Mouse (Mus musculus) brain, embryonic 14.5 days (tissue): ENCODE data around the gene Itga7. TPM values are rescaled to one million over a fixed set of nuclear protein-coding genes. Genes with fewer than 3 reads are reported as not detected.

Experiments
- DNase-seq: peaks from one replicate; pipeline ENCODE4 v3.0.0-alpha.2; 2011; ENCODE audit warnings: low read depth
- CTCF ChIP-seq: fragments of 200-500 bp; IDR thresholded peaks from 2 replicates; pipeline ENCODE4 v1.5.1; 2012; ENCODE audit warnings: inconsistent platforms, mild to moderate bottlenecking, moderate library complexity, borderline replicate concordance; ENCODE audit not compliant: insufficient read depth, insufficient read length; ENCODE audit errors: extremely low read depth
- POLR2A ChIP-seq: fragments of 200-500 bp; IDR thresholded peaks from 2 replicates; pipeline ENCODE4 v1.6.1; 2012; ENCODE audit warnings: mild to moderate bottlenecking, inconsistent platforms, borderline replicate concordance; ENCODE audit not compliant: poor library complexity, insufficient read depth, insufficient read length, severe bottlenecking; ENCODE audit errors: extremely low read depth
- polyA plus RNA-seq: library from polyadenylated mRNA; depleted of rRNA; stranded (reverse); fragments of >200 nt; gene quantifications from 2 replicates; pipeline ENCODE4 v1.2.3, GENCODE M21; 2012

Itga7 gene
- polyA plus RNA-seq, 1 experiment: 7.1 TPM

DNA sequence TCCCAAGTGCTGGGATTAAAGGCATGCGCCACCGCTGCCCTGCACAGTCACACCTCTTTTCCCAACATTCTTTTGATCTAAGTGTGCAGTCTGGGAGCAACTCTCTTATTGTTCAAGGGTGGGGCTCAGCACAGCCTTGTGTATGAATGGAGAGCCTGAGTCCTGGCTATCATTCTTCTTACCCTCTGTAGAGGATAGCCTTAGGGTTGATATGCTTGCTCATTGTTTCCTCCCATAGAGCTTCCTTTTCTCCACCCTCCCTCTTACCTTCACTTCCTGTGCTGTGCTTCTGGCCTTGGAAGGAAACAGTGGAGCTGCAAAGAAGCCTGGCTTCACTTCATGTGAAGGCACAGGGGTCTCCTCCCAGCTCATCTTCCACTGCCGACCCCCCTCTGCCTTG, 32.9 kb upstream of the Itga7 start, which contains the start of gene Cd63:
Cd63 (plus strand) TSS at position 292 of the 400 bp plus-strand sequence.
- DNase-seq: no peak
- TF ChIP-seq CTCF (no peak), POLR2A (no peak)

DNA sequence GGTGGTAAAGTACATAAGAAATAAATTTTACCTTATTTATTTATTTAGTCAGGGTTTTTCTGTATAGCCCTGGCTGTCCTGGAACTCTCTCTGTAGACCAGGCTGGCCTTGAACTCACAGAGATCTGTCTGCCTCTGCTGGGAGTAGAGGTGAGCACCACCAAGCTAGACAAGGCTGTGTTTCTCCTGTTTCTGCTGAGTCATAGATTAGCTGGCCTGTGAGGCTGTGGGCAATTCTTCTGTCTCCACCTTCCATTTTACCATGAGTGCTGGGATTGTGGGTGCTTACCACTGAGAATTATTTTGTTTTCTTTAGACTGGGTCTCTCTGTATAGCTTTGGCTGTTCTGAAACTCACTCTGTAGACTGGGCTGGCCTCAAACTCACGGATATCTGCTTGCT, 32.2 kb upstream of the Itga7 start:
- DNase-seq: no peak
- TF ChIP-seq POLR2A (no peak), CTCF (no peak)

GRCm38 (mm10) chr10:128902409-128902988, 31.1 kb upstream of the Itga7 start:
- TF ChIP-seq CTCF (no peak), POLR2A (no peak)
- no peak for DNase-seq

GRCm38 (mm10) chr10:128904812-128905211, 28.8 kb upstream of the Itga7 start:
- no peak for DNase-seq
- TF ChIP-seq POLR2A: no peak
- TF ChIP-seq CTCF: no peak

DNA sequence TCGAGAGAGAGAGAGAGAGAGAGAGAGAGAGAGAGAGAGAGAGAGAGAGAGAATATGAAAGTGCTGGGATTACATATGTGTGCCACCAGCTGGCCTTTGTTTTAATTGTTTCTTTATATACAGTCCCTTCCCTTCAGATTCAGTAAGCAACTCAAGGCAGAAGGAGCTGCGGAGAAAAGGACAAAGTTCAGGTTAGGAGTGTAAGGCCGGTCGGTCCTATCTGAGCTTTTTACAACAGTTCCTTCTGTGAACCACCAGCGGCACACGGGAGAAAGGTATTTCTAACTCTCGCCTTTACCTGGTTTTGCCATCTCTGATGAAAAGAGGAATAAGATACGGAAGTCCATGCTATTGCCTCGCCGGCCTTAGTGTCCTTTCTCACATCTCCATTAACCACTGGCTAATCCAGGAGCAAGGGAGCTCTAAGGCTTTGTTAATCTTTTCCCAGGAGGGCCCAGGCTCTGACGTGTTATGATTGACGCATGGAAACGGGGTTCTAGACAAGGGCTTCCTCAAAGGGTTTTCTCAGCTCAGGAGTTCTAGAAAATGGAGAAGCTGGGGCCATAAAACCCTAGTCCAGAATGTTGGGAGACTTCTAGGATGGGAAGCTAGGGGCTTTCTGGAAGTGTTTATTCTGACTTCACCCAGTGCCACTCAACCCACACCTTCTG, 24.7 kb upstream of the Itga7 start:
- no peak for DNase-seq

DNA sequence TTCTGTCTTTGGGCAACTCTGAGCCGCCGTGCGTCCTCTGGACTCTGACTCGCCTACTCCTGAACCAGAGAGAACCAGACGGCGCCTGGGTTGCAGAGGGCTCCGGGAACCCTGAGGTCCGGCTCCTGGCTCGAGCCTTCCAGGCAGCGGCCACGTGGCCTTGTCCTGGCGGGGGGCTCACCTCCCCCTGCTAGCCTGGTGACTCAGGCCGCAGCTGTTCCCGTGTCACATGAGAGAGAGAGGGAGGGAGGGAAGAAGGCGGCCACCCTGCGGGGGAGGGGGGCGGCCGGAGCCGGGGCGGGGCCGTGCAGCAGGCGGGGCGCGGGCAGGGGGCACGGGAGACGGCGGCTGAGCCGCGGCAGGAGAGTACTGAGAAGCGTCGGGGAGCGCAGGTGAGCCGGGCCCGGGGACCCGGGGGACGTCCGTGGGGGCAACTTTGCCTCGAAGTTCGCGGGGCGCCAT, 24.0 kb upstream of the Itga7 start:
- TF ChIP-seq CTCF (no peak), POLR2A (0 out of 2 replicates have a peak, but pooled peaks have one; percentile 33)
- DNase-seq: peak; percentile 88

More for the DNA sequence above, 24.7 kb upstream of the Itga7 start:
- TF ChIP-seq POLR2A (no peak), CTCF (no peak)

DNA sequence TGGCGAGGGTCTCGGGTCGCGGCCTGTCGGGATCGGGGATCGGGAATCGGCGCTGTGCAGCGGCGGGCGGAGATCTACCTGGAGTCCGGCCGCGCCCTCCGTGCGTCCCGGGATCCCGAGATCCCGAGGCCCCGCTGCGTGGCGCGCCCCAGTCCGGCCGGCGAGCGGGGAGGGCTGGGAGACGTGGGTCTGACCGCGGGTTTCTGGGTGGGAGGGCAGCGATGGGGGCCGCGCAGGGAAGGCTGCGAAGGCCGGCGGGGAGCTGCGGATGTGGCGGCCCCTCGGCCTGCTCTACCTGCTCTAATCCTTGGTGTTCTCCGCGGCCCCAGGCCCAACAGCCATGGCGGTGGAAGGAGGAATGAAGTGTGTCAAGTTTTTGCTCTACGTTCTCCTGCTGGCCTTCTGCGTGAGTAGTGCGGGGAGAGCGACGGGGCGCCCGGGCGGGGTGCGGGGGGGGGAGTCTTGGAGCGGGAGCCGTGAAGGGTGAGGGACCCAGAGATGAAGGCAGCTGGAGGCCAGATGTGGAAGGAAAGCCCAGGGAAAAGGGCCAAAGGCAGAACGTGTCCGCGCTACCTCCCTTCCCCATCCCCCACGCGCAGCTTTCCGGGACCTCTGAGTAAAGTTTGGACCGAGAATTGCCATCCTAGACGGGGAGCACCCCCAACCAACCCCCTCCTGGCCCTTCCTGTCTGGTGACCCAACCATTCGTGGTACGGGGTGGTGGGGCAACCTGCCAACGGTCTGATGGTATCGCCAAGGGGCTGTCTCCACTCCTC, 23.4 kb upstream of the Itga7 start:
- TF ChIP-seq POLR2A (0 out of 2 replicates have a peak, but pooled peaks have one; percentile 2), CTCF (no peak)
- peak; percentile 66 for DNase-seq

DNA sequence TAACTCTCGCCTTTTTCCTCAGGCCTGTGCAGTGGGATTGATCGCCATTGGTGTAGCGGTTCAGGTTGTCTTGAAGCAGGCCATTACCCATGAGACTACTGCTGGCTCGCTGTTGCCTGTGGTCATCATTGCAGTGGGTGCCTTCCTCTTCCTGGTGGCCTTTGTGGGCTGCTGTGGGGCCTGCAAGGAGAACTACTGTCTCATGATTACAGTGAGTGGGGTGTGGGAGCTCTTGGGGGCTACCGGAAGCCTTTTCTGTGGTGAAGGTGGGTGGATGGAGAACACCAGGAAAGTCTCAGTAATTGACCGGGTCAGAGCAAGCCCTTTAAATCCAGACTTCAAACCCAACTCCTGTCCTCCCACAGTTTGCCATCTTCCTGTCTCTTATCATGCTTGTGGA, 22.2 kb upstream of the Itga7 start:
- TF ChIP-seq CTCF (no peak), POLR2A (no peak)
- no peak for DNase-seq

- no peak for TF ChIP-seq CTCF
- TF ChIP-seq POLR2A: no peak
- DNase-seq: no peak
These were observed 21.4 kb upstream of the Itga7 start for GRCm38 (mm10) chr10:128912268-128912667.

GRCm38 (mm10) chr10:128912791-128913190, 20.8 kb upstream of the Itga7 start:
- DNase-seq: no peak
- TF ChIP-seq CTCF: no peak
- TF ChIP-seq POLR2A: no peak

GRCm38 (mm10) chr10:128913219-128913618, 20.4 kb upstream of the Itga7 start:
- TF ChIP-seq CTCF (peak; percentile 98), POLR2A (no peak)
- DNase-seq: peak; percentile 95
